Mouse (Mus musculus) E14TG2a.4 (cell line): ENCODE results near the gene Cgnl1.

Experiments
- CTCF ChIP-seq: conservative IDR thresholded peaks from 2 replicates; pipeline ENCODE4 v1.5.1; 2014; ENCODE audit warnings: low read length
- NANOG ChIP-seq: IDR thresholded peaks from 2 replicates; pipeline ENCODE4 v1.6.1; 2014; ENCODE audit warnings: borderline replicate concordance, low read length, mixed read lengths
- POU5F1 ChIP-seq: IDR thresholded peaks from 2 replicates; pipeline ENCODE4 v1.6.1; 2014; ENCODE audit warnings: low read length, borderline replicate concordance

DNA sequence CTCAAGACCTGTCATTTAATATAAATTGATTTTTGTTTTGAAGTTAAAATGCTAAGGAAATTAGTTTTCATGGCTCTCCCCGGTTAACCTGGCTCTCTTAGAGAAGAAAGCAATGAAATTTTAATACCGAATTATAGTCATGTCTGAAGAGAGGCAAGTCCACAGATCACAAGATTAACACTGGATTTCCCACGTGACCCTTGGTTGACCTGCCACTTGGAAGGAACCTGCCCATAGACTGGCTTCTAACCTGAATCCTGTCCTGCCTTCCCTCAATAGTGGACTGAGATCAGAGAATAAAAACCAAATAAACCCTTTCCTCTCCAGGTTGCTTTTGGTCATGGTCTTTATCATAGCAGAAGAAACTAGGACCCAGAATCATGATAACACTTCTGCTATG is 73.3 kb downstream of the Cgnl1 start:
- TF ChIP-seq CTCF (no peak), POU5F1 (no peak), NANOG (no peak)
